Mouse (Mus musculus): ENCODE data around the gene Brd2. TPM values are rescaled to one million over a fixed set of nuclear protein-coding genes. Genes with fewer than 3 reads are reported as not detected.
A peak's percentile ranks its signal among the peaks of the same experiment; 100 is the strongest.

The Brd2 gene
- polyA plus RNA-seq, 1 experiment, result 117 TPM

DNA sequence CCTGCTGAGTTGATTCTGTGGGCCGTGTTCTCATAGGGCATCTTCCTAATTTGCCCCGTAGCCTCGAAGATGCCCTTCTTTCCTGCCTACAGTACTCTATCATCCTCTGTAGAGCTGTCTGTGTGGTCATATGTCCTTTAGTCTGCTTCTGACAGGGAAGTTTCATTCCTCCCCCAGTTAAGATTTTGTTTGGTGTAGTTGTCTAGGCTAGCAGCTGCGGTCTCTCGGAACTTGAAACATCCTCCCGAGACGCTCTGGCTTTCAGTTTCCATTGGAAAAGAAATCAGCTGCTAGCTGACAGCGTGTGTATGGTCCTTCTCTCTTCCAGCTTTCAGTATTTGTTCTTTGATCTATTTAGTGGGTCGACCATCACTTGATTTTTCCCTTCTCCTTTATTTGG, 17.6 kb downstream of the Brd2 start:
- peaks cover 2% of the 10 kb centered on the region; the same call in 1 of the 2 replicates for H3K4me1 ChIP-seq (ENCODE audit: control insufficient read depth, insufficient read depth, low read length)
- no peak for DNase-seq

DNA sequence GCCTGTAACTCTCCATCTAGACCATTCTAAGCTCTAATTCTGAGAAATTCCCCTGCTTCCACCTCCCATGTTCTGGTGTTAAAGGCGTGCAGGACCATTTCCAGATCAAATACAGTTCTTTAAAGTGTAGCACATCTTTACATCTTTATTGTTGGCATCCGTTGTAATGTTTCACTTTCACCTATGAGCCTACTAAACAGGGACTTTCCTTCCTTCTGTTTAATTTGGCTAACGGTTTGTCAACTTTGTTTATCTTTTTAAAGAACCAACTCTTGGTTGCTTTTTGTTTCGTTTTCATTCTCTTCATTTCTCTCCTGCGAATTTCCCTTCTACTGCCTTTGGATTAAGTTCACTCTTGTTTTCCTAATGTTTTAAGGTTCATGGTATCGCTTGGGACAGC, 19.6 kb downstream of the Brd2 start:
- WGBS, result 60% methylated on average over 6 of the region's 6 CpGs
- DNase-seq, result no peak
- Histone ChIP-seq H3K36me3 (ENCODE audit: control insufficient read depth, insufficient read depth, low read length) (no peaks in the 10 kb centered on the region), H3K4me1 (ENCODE audit: control insufficient read depth, insufficient read depth, low read length) (peaks cover 8% of the 10 kb centered on the region; the same call in 1 of the 2 replicates), H3K4me3 (ENCODE audit: insufficient read depth, low read depth, low read length) (no peak overlapping the region), H3K27me3 (replicated peaks; ENCODE audit: control insufficient read depth, insufficient read depth, low read length) (no peaks in the 10 kb centered on the region), H3K27ac (ENCODE audit: insufficient read depth, low read depth, low read length) (no peak overlapping the region)
- TF ChIP-seq CTCF (conservative IDR thresholded peaks at IDR 0.05; ENCODE audit: insufficient read depth, insufficient read length, low read depth, low read length) (no peak), POLR2A (IDR thresholded peaks at IDR 0.05; ENCODE audit: low read depth, low read length) (no peak)

More for the DNA sequence above, 17.6 kb downstream of the Brd2 start:
- whole genome bisulfite sequencing, result 72% methylated on average over 9 of the region's 9 CpGs
- no peaks in the 10 kb centered on the region for H3K27me3 ChIP-seq (replicated peaks; ENCODE audit: control insufficient read depth, insufficient read depth, low read length)
- no peak overlapping the region for H3K27ac ChIP-seq (ENCODE audit: insufficient read depth, low read depth, low read length)
- TF ChIP-seq CTCF (conservative IDR thresholded peaks at IDR 0.05; ENCODE audit: insufficient read depth, insufficient read length, low read depth, low read length) (no peak), POLR2A (IDR thresholded peaks at IDR 0.05; ENCODE audit: low read depth, low read length) (no peak)
- H3K4me3 ChIP-seq (ENCODE audit: insufficient read depth, low read depth, low read length), result no peak overlapping the region
- no peaks in the 10 kb centered on the region for H3K36me3 ChIP-seq (ENCODE audit: control insufficient read depth, insufficient read depth, low read length)

GRCm38 (mm10) chr17:34101604-34102032, 20.8 kb downstream of the Brd2 start:
- Histone ChIP-seq H3K4me1 (ENCODE audit: control insufficient read depth, insufficient read depth, low read length) (peaks cover 8% of the 10 kb centered on the region; the same call in 1 of the 2 replicates), H3K4me3 (ENCODE audit: insufficient read depth, low read depth, low read length) (peak overlapping the region; percentile 4; the same call in 1 of the 2 replicates), H3K36me3 (ENCODE audit: control insufficient read depth, insufficient read depth, low read length) (no peaks in the 10 kb centered on the region), H3K27ac (ENCODE audit: insufficient read depth, low read depth, low read length) (no peak overlapping the region), H3K27me3 (replicated peaks; ENCODE audit: control insufficient read depth, insufficient read depth, low read length) (no peaks in the 10 kb centered on the region)
- DNase-seq, result peak; percentile 94
- WGBS, result 9% methylated on average over 12 of the region's 12 CpGs
- TF ChIP-seq POLR2A (IDR thresholded peaks at IDR 0.05; ENCODE audit: low read depth, low read length), result no peak
- TF ChIP-seq CTCF (conservative IDR thresholded peaks at IDR 0.05; ENCODE audit: insufficient read depth, insufficient read length, low read depth, low read length), result peak; percentile 73

DNA sequence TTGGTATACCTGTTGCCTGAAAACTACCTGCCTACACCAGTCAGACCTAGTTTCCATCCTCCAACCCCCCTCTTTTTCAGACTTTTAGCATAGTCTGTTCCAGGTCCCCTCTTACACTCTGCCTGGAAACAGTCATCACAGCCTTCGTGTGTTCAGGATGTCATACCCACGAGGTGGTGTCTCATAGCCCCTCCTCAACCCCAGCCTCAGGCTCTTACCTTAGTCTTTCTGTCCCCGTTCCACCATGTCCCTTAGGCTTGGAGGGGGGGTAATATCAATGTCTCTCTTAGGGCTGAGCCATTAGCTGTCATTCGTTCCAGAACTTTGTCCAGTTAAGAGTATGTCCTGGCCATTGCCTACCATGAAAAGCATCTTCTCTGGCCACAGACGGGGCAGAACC, 21.2 kb downstream of the Brd2 start:
- Histone ChIP-seq H3K36me3 (ENCODE audit: control insufficient read depth, insufficient read depth, low read length) (no peaks in the 10 kb centered on the region), H3K4me1 (ENCODE audit: control insufficient read depth, insufficient read depth, low read length) (peaks cover 8% of the 10 kb centered on the region; the same call in 1 of the 2 replicates), H3K27ac (ENCODE audit: insufficient read depth, low read depth, low read length) (no peak overlapping the region), H3K4me3 (ENCODE audit: insufficient read depth, low read depth, low read length) (no peak overlapping the region), H3K27me3 (replicated peaks; ENCODE audit: control insufficient read depth, insufficient read depth, low read length) (no peaks in the 10 kb centered on the region)
- 28% methylated on average over 5 of the region's 5 CpGs for WGBS
- no peak for DNase-seq
- TF ChIP-seq CTCF (conservative IDR thresholded peaks at IDR 0.05; ENCODE audit: insufficient read depth, insufficient read length, low read depth, low read length), result no peak
- no peak for TF ChIP-seq POLR2A (IDR thresholded peaks at IDR 0.05; ENCODE audit: low read depth, low read length)

- Histone ChIP-seq H3K27ac (ENCODE audit: insufficient read depth, low read depth, low read length) (peak overlapping the region; percentile 2; the same call in 1 of the 2 replicates), H3K36me3 (ENCODE audit: control insufficient read depth, insufficient read depth, low read length) (no peaks in the 10 kb centered on the region), H3K4me1 (ENCODE audit: control insufficient read depth, insufficient read depth, low read length) (peaks cover 8% of the 10 kb centered on the region; the same call in 1 of the 2 replicates), H3K4me3 (ENCODE audit: insufficient read depth, low read depth, low read length) (no peak overlapping the region), H3K27me3 (replicated peaks; ENCODE audit: control insufficient read depth, insufficient read depth, low read length) (no peaks in the 10 kb centered on the region)
- 35% methylated on average over 5 of the region's 5 CpGs for WGBS
- peak; percentile 67 for DNase-seq
- TF ChIP-seq CTCF (conservative IDR thresholded peaks at IDR 0.05; ENCODE audit: insufficient read depth, insufficient read length, low read depth, low read length) (no peak), POLR2A (IDR thresholded peaks at IDR 0.05; ENCODE audit: low read depth, low read length) (no peak)
Measured at GRCm38 (mm10) chr17:34099531-34099930, 22.9 kb downstream of the Brd2 start.

DNA sequence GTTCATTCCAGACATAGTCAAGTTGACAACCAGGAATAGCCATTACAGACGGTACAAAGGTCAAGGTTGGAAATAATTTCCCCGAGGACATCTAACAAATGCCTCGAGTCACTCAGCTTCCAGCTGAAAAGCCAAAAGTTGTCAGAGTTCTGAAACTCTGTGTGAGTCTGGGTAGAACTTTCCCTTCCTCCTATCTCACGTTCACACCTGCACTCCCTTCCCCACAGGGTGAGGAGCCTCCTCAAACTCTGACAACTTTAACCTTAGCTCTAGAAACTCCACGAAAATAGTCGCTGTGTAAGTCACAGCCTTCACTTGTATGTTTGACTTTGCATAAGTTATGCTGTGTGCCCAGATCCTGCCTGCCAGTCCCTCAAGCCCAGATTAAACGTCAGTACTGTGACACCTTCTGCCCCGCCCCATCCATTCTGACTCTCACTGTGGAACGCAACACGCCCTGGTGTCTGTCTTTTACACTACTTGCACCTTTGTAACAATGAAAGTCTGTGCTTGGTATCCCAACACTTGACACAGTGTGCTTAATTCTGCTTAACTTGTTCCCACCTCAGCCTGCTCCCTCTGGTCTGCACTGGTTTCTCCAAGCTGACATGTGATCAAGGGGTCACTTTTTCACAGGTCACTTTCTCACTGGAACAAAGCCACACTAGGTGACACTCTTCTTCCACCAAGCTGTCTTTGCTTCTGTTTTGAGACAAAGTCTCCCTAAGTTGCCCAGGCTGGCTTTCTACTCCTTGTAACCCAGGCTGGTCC, 23.5 kb downstream of the Brd2 start:
- DNase-seq, result peak; percentile 56
- 31% methylated on average over 10 of the region's 10 CpGs for WGBS

DNA sequence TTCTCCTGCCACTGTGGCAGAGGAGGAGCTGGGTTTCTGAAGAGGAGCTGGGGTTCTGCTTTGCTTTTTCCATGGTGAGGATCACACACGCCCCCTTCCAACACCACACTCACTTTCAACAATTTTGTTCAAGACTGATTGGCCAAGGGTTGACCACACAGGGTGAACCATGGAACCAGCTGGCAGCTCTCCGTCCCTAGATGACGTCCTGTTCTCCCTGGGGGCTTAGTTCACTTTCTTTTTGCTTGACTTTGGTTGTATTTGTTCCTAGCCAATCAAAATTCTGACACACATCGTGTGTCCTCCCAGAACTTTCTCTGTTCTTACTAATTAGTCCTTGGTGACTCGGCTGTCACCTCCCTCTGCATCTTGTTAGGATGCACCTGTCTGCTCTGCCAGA, 25.2 kb downstream of the Brd2 start:
- TF ChIP-seq POLR2A (IDR thresholded peaks at IDR 0.05; ENCODE audit: low read depth, low read length) (no peak), CTCF (conservative IDR thresholded peaks at IDR 0.05; ENCODE audit: insufficient read depth, insufficient read length, low read depth, low read length) (no peak)
- peaks cover 8% of the 10 kb centered on the region; the same call in 1 of the 2 replicates for H3K4me1 ChIP-seq (ENCODE audit: control insufficient read depth, insufficient read depth, low read length)
- no peaks in the 10 kb centered on the region for H3K27me3 ChIP-seq (replicated peaks; ENCODE audit: control insufficient read depth, insufficient read depth, low read length)
- no peak overlapping the region for H3K4me3 ChIP-seq (ENCODE audit: insufficient read depth, low read depth, low read length)
- no peak for DNase-seq
- no peaks in the 10 kb centered on the region for H3K36me3 ChIP-seq (ENCODE audit: control insufficient read depth, insufficient read depth, low read length)
- WGBS, result 62% methylated on average over 5 of the region's 5 CpGs
- no peak overlapping the region for H3K27ac ChIP-seq (ENCODE audit: insufficient read depth, low read depth, low read length)

More for the DNA sequence above, 23.5 kb downstream of the Brd2 start:
- H3K4me3 ChIP-seq (ENCODE audit: insufficient read depth, low read depth, low read length), result no peak overlapping the region
- no peaks in the 10 kb centered on the region for H3K27me3 ChIP-seq (replicated peaks; ENCODE audit: control insufficient read depth, insufficient read depth, low read length)
- H3K27ac ChIP-seq (ENCODE audit: insufficient read depth, low read depth, low read length), result peak overlapping the region; percentile 64
- TF ChIP-seq POLR2A (IDR thresholded peaks at IDR 0.05; ENCODE audit: low read depth, low read length), result no peak
- TF ChIP-seq CTCF (conservative IDR thresholded peaks at IDR 0.05; ENCODE audit: insufficient read depth, insufficient read length, low read depth, low read length), result no peak
- H3K36me3 ChIP-seq (ENCODE audit: control insufficient read depth, insufficient read depth, low read length), result no peaks in the 10 kb centered on the region
- H3K4me1 ChIP-seq (ENCODE audit: control insufficient read depth, insufficient read depth, low read length), result peaks cover 8% of the 10 kb centered on the region; the same call in 1 of the 2 replicates

All from kidney, adult 2 months (tissue).